ENCODE assay signal across 9 mouse cellular contexts in genomic region chr13:46420095-46420494, GRCm38 (mm10). TPM values are rescaled to one million over a fixed set of nuclear protein-coding genes. Genes with fewer than 3 reads are reported as not detected.
DNase-seq lines count a peak whose midpoint lies in the region; ATAC-seq and TF ChIP-seq lines count a peak whose summit lies in the region.
"Had no signal": no experiment of that assay in that cellular context is flagged by ENCODE, and none has a peak within 500 bp of the region (broad histone marks: within the 10 kb centered on the region; RNA-seq: fewer than 3 reads in every experiment).

No protein-coding gene starts in this region.

- peak overlapping the region; percentile 99 for H3K9ac ChIP-seq in heart, embryonic 13.5 days
- H3K9ac ChIP-seq in limb, embryonic 13.5 days, result peak overlapping the region; percentile 45; the same call in 1 of the 2 replicates

- H3K27me3 ChIP-seq in E14TG2a.4 (ENCODE audit: insufficient read depth, low read length), result peaks cover 43% of the 10 kb centered on the region
- H3K27me3 ChIP-seq in heart, embryonic 13.5 days (replicated peaks), result peaks cover 15% of the 10 kb centered on the region
- H3K27me3 ChIP-seq in limb, embryonic 13.5 days, result peaks cover 3% of the 10 kb centered on the region; the same call in 1 of the 2 replicates

- 9% methylated on average over 3 of the region's 3 CpGs for WGBS in heart, embryonic 13.5 days
- WGBS in limb, embryonic 13.5 days, result 21% methylated on average over 3 of the region's 3 CpGs

- H3K4me3 ChIP-seq in E14TG2a.4 (replicated peaks; ENCODE audit: low read length), result 0 out of 2 replicates have a peak overlapping the region, but pooled peaks have one; percentile 20
- peak overlapping the region; percentile 85 for H3K4me3 ChIP-seq in heart, embryonic 13.5 days
- H3K4me3 ChIP-seq in limb, embryonic 13.5 days, result peak overlapping the region; percentile 70

- ATAC-seq in heart, embryonic 13.5 days (ENCODE audit: extremely low read depth, insufficient number of reproducible peaks, low FRiP score, low TSS enrichment), result peak; percentile 11; the same call in 1 of the 2 replicates
- no peak for ATAC-seq in limb, embryonic 13.5 days (ENCODE audit: low FRiP score, low read depth)

- no peaks in the 10 kb centered on the region for H3K36me3 ChIP-seq in E14TG2a.4 (ENCODE audit: insufficient read depth, low read length)
- peaks cover 15% of the 10 kb centered on the region for H3K36me3 ChIP-seq in heart, embryonic 13.5 days
- H3K36me3 ChIP-seq in limb, embryonic 13.5 days, result no peaks in the 10 kb centered on the region

- peak overlapping the region; percentile 78 for H3K4me2 ChIP-seq in heart, embryonic 13.5 days
- H3K4me2 ChIP-seq in limb, embryonic 13.5 days (replicated peaks), result peak overlapping the region; percentile 96

- no peaks in the 10 kb centered on the region for H3K9me3 ChIP-seq in E14TG2a.4 (ENCODE audit: low read length)
- H3K9me3 ChIP-seq in heart, embryonic 13.5 days, result no peaks in the 10 kb centered on the region
- H3K9me3 ChIP-seq in limb, embryonic 13.5 days, result no peaks in the 10 kb centered on the region

- H3K4me1 ChIP-seq in E14TG2a.4 (replicated peaks; ENCODE audit: low read depth, low read length), result peaks cover 16% of the 10 kb centered on the region
- H3K4me1 ChIP-seq in heart, embryonic 13.5 days, result peaks cover 22% of the 10 kb centered on the region
- H3K4me1 ChIP-seq in limb, embryonic 13.5 days, result peaks cover 4% of the 10 kb centered on the region; the same call in 1 of the 2 replicates

- peak; percentile 20 to 31 for DNase-seq in cerebellum, postnatal 10 days
- no peak for DNase-seq in cerebellum, postnatal 4 days (ENCODE audit: low spot score in 2 of 2)
- no peak for DNase-seq in frontal cortex, adult 2 months (ENCODE audit: extremely low spot score in 1 of 2, low spot score in 1 of 2)
- DNase-seq in adrenal gland, adult 8-10 months, result no peak
- DNase-seq in lung, postnatal 10 days, result no peak

- peak overlapping the region; percentile 99 for H3K27ac ChIP-seq in heart, embryonic 13.5 days (replicated peaks)
- H3K27ac ChIP-seq in limb, embryonic 13.5 days, result no peak overlapping the region

- no peak for TF ChIP-seq CTCF in E14TG2a.4 (conservative IDR thresholded peaks at IDR 0.05; ENCODE audit: low read length)

RNA-seq across cellular contexts. Expression of gene Rbm24, which starts 1.9 kb away (rescaled TPM):
- polyA plus RNA-seq in heart, embryonic 13.5 days (2015; fragmentation: Nextera tagmentation; extraction: Ambion mirVana), result 34.9 and 44.8 TPM in 2 replicates
- 5.4 and 6.4 TPM in 2 replicates for polyA plus RNA-seq in limb, embryonic 13.5 days (2015; fragmentation: Nextera tagmentation; extraction: Ambion mirVana)
- 12.4 and 13.4 TPM in 2 replicates for polyA plus RNA-seq in frontal cortex, adult 2 months (2012; rRNA removed)
- 10 to 100 TPM in 2 of 4 experiments, 1 to 10 TPM in 2; 6.7 to 10.8 (median 9.0) TPM for total RNA-seq in adrenal gland, adult 8-10 months (2022)
- total RNA-seq: neutrophil, adult 5-6 weeks had no signal

Comparison
In these comparisons a context has a peak if more than half of its experiments do, and no peak if none do; other contexts are left out.
1. DNase-seq: peak in cerebellum, postnatal 10 days (2 of 2); none in cerebellum, postnatal 4 days (0 of 2), frontal cortex, adult 2 months (0 of 2), adrenal gland, adult 8-10 months (single experiment) and lung, postnatal 10 days (single experiment).
2. H3K4me3 ChIP-seq: peak in every context shown above with its lines; median percentile 85 in heart, embryonic 13.5 days; 70 in limb, embryonic 13.5 days; 20 in E14TG2a.4.